ENCODE assay signal across 28 mouse cellular contexts in genomic region chr17:86539881-86540430, GRCm38 (mm10). TPM values are rescaled to one million over a fixed set of nuclear protein-coding genes. Genes with fewer than 3 reads are reported as not detected.
DNase-seq lines count a peak whose midpoint lies in the region; ATAC-seq lines count a peak whose summit lies in the region.
"Had no signal": no experiment of that assay in that cellular context is flagged by ENCODE, and none has a peak within 500 bp of the region (broad histone marks: within the 10 kb centered on the region; RNA-seq: fewer than 3 reads in every experiment).

No protein-coding gene starts in this region.

- DNase-seq in heart, adult 9 months (ENCODE audit: low spot score in 2 of 2) = peak; percentile 25 to 49
- peak; percentile 69 for DNase-seq in kidney, postnatal 14 days
- DNase-seq in kidney, postnatal 25 days = peak; percentile 27 to 75
- DNase-seq in embryo, embryonic 10.5 days (ENCODE audit: low spot score) = no peak
- no peak for DNase-seq in gastrocnemius, postnatal 4 days (ENCODE audit: low spot score in 2 of 2)
- DNase-seq: adrenal gland, postnatal 25 days; B cell, adult 2 months; cerebellum, adult 18-20 months; cerebellum, postnatal 10 days; gastrocnemius, postnatal 14 days; layer of hippocampus, postnatal 36 days; left cerebral cortex, postnatal 4 days; lung, embryonic 14.5 days; lung, postnatal 14 days; midbrain, embryonic 14.5 days; right cerebral cortex, postnatal 14 days had no signal

- peaks cover 11% of the 10 kb centered on the region for H3K4me1 ChIP-seq in heart, embryonic 11.5 days (ENCODE audit: control insufficient read depth, insufficient read depth, low read length)
- H3K4me1 ChIP-seq in kidney, embryonic 15.5 days = peaks cover 32% of the 10 kb centered on the region
- peaks cover 4% of the 10 kb centered on the region; the same call in 1 of the 2 replicates for H3K4me1 ChIP-seq in heart, embryonic 16.5 days (ENCODE audit: control insufficient read depth, insufficient read depth, low read length)
- H3K4me1 ChIP-seq: stomach, embryonic 15.5 days had no signal

- no peak overlapping the region for H3K9ac ChIP-seq in heart, embryonic 11.5 days (ENCODE audit: low read depth, low read length)
- no peak overlapping the region for H3K9ac ChIP-seq in kidney, embryonic 15.5 days
- no peak overlapping the region for H3K9ac ChIP-seq in heart, embryonic 16.5 days (ENCODE audit: low read length)
- H3K9ac ChIP-seq: hindbrain, embryonic 14.5 days; liver, embryonic 14.5 days; lung, embryonic 14.5 days; stomach, embryonic 15.5 days had no signal

- no peak overlapping the region for H3K4me3 ChIP-seq in heart, embryonic 11.5 days (ENCODE audit: low read depth, low read length)
- H3K4me3 ChIP-seq in kidney, embryonic 15.5 days (replicated peaks) = no peak overlapping the region
- no peak overlapping the region for H3K4me3 ChIP-seq in heart, embryonic 16.5 days (ENCODE audit: low read length)
- H3K4me3 ChIP-seq: erythroblast, embryonic 14.5 days; stomach, embryonic 15.5 days had no signal

- H3K36me3 ChIP-seq in heart, embryonic 11.5 days (ENCODE audit: control insufficient read depth, insufficient read depth, low read length) = no peaks in the 10 kb centered on the region
- H3K36me3 ChIP-seq in kidney, embryonic 15.5 days = no peaks in the 10 kb centered on the region
- H3K36me3 ChIP-seq in heart, embryonic 16.5 days (ENCODE audit: control insufficient read depth, insufficient read depth) = no peaks in the 10 kb centered on the region
- H3K36me3 ChIP-seq: stomach, embryonic 15.5 days had no signal

- no peak for ATAC-seq in heart, embryonic 11.5 days (replicated peaks; ENCODE audit: insufficient number of reproducible peaks, low FRiP score, low TSS enrichment)
- ATAC-seq in kidney, embryonic 15.5 days (replicated peaks; ENCODE audit: low FRiP score) = no peak
- 0 out of 2 replicates have a peak, but pooled peaks have one; percentile 24 for ATAC-seq in heart, embryonic 16.5 days (replicated peaks; ENCODE audit: extremely low read depth, insufficient read depth, low FRiP score)
- ATAC-seq: forebrain, embryonic 16.5 days; intestine, postnatal 0 days had no signal

- H3K4me2 ChIP-seq in heart, embryonic 11.5 days = no peak overlapping the region
- no peak overlapping the region for H3K4me2 ChIP-seq in kidney, embryonic 15.5 days
- H3K4me2 ChIP-seq in heart, embryonic 16.5 days (ENCODE audit: low read depth, low read length) = no peak overlapping the region
- H3K4me2 ChIP-seq: hindbrain, embryonic 14.5 days; lung, embryonic 14.5 days; stomach, embryonic 15.5 days had no signal

- H3K27ac ChIP-seq in heart, embryonic 11.5 days (ENCODE audit: low read depth, low read length) = no peak overlapping the region
- no peak overlapping the region for H3K27ac ChIP-seq in kidney, embryonic 15.5 days
- H3K27ac ChIP-seq in heart, embryonic 16.5 days (ENCODE audit: low read length) = no peak overlapping the region
- H3K27ac ChIP-seq: hindbrain, embryonic 14.5 days; liver, embryonic 14.5 days; stomach, embryonic 15.5 days had no signal

- H3K27me3 ChIP-seq in heart, embryonic 11.5 days (ENCODE audit: control insufficient read depth, insufficient read depth, low read length) = no peaks in the 10 kb centered on the region
- H3K27me3 ChIP-seq in kidney, embryonic 15.5 days = no peaks in the 10 kb centered on the region
- no peaks in the 10 kb centered on the region for H3K27me3 ChIP-seq in heart, embryonic 16.5 days (ENCODE audit: control insufficient read depth, insufficient read depth, low read length)
- H3K27me3 ChIP-seq: stomach, embryonic 15.5 days had no signal

- WGBS in heart, embryonic 11.5 days (ENCODE audit: insufficient replicate concordance) = 77% methylated on average over 18 of the region's 18 CpGs
- WGBS in kidney, embryonic 15.5 days = 39% methylated on average over 18 of the region's 18 CpGs
- 72% methylated on average over 18 of the region's 18 CpGs for WGBS in heart, embryonic 16.5 days

- no peaks in the 10 kb centered on the region for H3K9me3 ChIP-seq in heart, embryonic 11.5 days (replicated peaks; ENCODE audit: control insufficient read depth, low read length)
- H3K9me3 ChIP-seq in kidney, embryonic 15.5 days (replicated peaks) = no peaks in the 10 kb centered on the region
- H3K9me3 ChIP-seq in heart, embryonic 16.5 days (replicated peaks; ENCODE audit: control insufficient read depth, low read length) = no peaks in the 10 kb centered on the region
- H3K9me3 ChIP-seq: stomach, embryonic 15.5 days had no signal

RNA-seq across cellular contexts. Expression of gene Gm10309, which starts 34.9 kb away (rescaled TPM):
- 0.24 TPM in 1 of 2 replicates, not detected in the other for polyA plus RNA-seq in heart, embryonic 11.5 days (2014; fragmentation: Nextera tagmentation; extraction: Ambion mirVana)
- 0.30 and 0.31 TPM in 2 replicates for polyA plus RNA-seq in kidney, embryonic 15.5 days (2015; fragmentation: Nextera tagmentation; extraction: Ambion mirVana)
- polyA plus RNA-seq in heart, embryonic 16.5 days (2015; fragmentation: Nextera tagmentation; extraction: Ambion mirVana) = 0.16 TPM in 2 replicates
- total RNA-seq in gastrocnemius, postnatal 4 days (2021) = under 1 TPM in 1 of 2 experiments, not detected in 1; 0.13 TPM
- total RNA-seq: adrenal gland, postnatal 25 days; common myeloid progenitor, adult 5-6 weeks; gastrocnemius, postnatal 14 days; hematopoietic stem cell, adult 5-6 weeks; layer of hippocampus, postnatal 36 days; left cerebral cortex, postnatal 4 days; monocyte, adult 5-6 weeks had no signal
- polyA plus RNA-seq: intestine, postnatal 0 days had no signal

Comparison
In these comparisons a context has a peak if more than half of its experiments do, and no peak if none do; other contexts are left out.
1. DNase-seq: peak in heart, adult 9 months (2 of 2), kidney, postnatal 14 days (single experiment) and kidney, postnatal 25 days (2 of 2); none in embryo, embryonic 10.5 days (single experiment) and gastrocnemius, postnatal 4 days (0 of 2).